Mouse (Mus musculus) hindbrain, embryonic 16.5 days (tissue): Measurements from ENCODE around the gene Gcn1l1. TPM values are rescaled to one million over a fixed set of nuclear protein-coding genes. Genes with fewer than 3 reads are reported as not detected.

Source experiments
- ATAC-seq: fragments of 200-750 bp; cut with Nextera tagmentation; 2 replicates; pipeline ENCODE4 v1.8.0; 2017; ENCODE audit warnings: moderate TSS enrichment, moderate library complexity
- H3K27ac ChIP-seq: fragments of 300-500 bp; sonication (generic); 2 replicates; pipeline ENCODE4 v1.5.1; 2014; ENCODE audit warnings: low read depth, mild to moderate bottlenecking, control low read depth, low read length, moderate library complexity
- H3K27me3 ChIP-seq: fragments of 300-500 bp; sonication (generic); replicated peaks from 2 replicates; pipeline ENCODE4 v1.6.1; 2014; ENCODE audit warnings: low read length; ENCODE audit not compliant: control insufficient read depth, insufficient read depth
- H3K36me3 ChIP-seq: fragments of 300-500 bp; sonication (generic); 2 replicates; pipeline ENCODE4 v1.6.1; 2014; ENCODE audit warnings: mild to moderate bottlenecking, low read length, moderate library complexity, mixed read lengths; ENCODE audit not compliant: control insufficient read depth, insufficient read depth
- H3K4me1 ChIP-seq: fragments of 300-500 bp; sonication (generic); 2 replicates; pipeline ENCODE4 v1.6.1; 2014; ENCODE audit warnings: low read depth, low read length; ENCODE audit not compliant: control insufficient read depth, insufficient read depth
- H3K4me2 ChIP-seq: fragments of 300-500 bp; sonication (generic); 2 replicates; pipeline ENCODE4 v1.6.1; 2014; ENCODE audit warnings: mild to moderate bottlenecking, low read length, control low read depth, moderate library complexity
- H3K4me3 ChIP-seq: fragments of 300-500 bp; sonication (generic); 2 replicates; pipeline ENCODE4 v1.5.1; 2014; ENCODE audit warnings: mild to moderate bottlenecking, low read length, control low read depth, moderate library complexity
- H3K9ac ChIP-seq: fragments of 300-500 bp; sonication (generic); 2 replicates; pipeline ENCODE4 v1.6.1; 2014; ENCODE audit warnings: low read depth, mild to moderate bottlenecking, control low read depth, low read length, moderate library complexity
- H3K9me3 ChIP-seq: fragments of 300-500 bp; sonication (generic); 2 replicates; pipeline ENCODE4 v1.6.1; 2014; ENCODE audit warnings: mild to moderate bottlenecking, low read length, moderate library complexity; ENCODE audit not compliant: control insufficient read depth
- WGBS: fragments of 180-500 bp; shearing (Covaris S2); extraction: QIAGEN DNeasy Blood & Tissue Kit; methylation state at CpG from one replicate; pipeline ENCODE4 v1.1.7; 2014; 5-methylcytosine and 5-hydroxymethylcytosine counted together
- polyA plus RNA-seq: library from polyadenylated mRNA; unstranded; fragments of >200 nt; fragmentation: Nextera tagmentation; extraction: Ambion mirVana; gene quantifications from 2 replicates; pipeline ENCODE4 v1.2.1, GENCODE M21; 2015

The Gcn1l1 gene
- polyA plus RNA-seq, 1 experiment from 2014 or later = 32.2 TPM

DNA sequence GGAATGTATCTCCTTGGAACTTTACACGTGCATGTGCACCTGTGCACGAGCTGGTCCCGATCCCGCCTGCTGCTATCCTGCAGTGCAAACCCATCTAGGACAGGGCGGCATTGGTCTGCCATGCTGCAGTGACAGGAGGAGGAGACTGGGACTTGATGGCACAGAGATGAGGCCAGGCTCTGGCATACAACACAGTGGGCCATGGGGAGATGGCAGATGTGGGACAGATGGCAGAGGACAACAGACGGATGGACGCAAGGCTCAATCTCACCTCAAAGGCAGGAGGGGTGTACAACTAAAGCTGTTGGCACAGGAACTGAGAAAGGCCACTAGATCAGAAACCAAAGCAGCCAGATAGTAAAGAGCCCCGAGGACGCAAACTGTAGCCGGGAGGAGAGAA lies 85.8 kb downstream of the Gcn1l1 start:
- H3K9me3 ChIP-seq = no peaks in the 10 kb centered on the region
- no peak overlapping the region for H3K27ac ChIP-seq
- H3K4me3 ChIP-seq = no peak overlapping the region
- H3K4me2 ChIP-seq = no peak overlapping the region
- no peak overlapping the region for H3K9ac ChIP-seq
- WGBS = 85% methylated on average over 10 of the region's 10 CpGs
- ATAC-seq = no peak
- H3K36me3 ChIP-seq = peaks cover 18% of the 10 kb centered on the region
- H3K27me3 ChIP-seq = no peaks in the 10 kb centered on the region
- peaks cover 9% of the 10 kb centered on the region for H3K4me1 ChIP-seq

DNA sequence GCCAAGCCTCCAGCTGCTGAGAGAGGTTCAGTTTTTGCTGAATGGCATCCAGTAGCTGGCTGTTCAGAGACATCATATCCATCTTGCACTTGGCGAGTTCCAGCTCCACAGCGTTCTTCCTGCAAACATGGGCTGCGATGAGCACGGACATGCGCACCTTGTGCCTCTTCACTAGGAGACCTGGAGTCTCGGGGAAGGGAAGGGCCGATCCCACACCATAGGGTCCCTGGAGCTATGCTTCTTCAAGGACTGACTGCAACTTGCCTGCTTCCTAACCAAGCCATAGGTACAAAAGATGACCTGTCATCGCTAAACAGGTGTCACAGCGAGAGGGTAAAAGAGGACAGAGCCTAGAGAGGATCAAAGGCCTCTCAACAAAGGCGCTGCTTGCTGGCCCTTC lies 86.8 kb downstream of the Gcn1l1 start:
- H3K4me2 ChIP-seq = peak overlapping the region; percentile 73; the same call in 1 of the 2 replicates
- no peaks in the 10 kb centered on the region for H3K9me3 ChIP-seq
- ATAC-seq = no peak
- no peak overlapping the region; the same call in 1 of the 2 replicates for H3K9ac ChIP-seq
- peak overlapping the region; percentile 88 for H3K27ac ChIP-seq
- H3K4me1 ChIP-seq = peaks cover 9% of the 10 kb centered on the region
- H3K27me3 ChIP-seq = no peaks in the 10 kb centered on the region
- H3K36me3 ChIP-seq = peaks cover 12% of the 10 kb centered on the region
- H3K4me3 ChIP-seq = no peak overlapping the region
- WGBS = 90% methylated on average over 10 of the region's 10 CpGs

DNA sequence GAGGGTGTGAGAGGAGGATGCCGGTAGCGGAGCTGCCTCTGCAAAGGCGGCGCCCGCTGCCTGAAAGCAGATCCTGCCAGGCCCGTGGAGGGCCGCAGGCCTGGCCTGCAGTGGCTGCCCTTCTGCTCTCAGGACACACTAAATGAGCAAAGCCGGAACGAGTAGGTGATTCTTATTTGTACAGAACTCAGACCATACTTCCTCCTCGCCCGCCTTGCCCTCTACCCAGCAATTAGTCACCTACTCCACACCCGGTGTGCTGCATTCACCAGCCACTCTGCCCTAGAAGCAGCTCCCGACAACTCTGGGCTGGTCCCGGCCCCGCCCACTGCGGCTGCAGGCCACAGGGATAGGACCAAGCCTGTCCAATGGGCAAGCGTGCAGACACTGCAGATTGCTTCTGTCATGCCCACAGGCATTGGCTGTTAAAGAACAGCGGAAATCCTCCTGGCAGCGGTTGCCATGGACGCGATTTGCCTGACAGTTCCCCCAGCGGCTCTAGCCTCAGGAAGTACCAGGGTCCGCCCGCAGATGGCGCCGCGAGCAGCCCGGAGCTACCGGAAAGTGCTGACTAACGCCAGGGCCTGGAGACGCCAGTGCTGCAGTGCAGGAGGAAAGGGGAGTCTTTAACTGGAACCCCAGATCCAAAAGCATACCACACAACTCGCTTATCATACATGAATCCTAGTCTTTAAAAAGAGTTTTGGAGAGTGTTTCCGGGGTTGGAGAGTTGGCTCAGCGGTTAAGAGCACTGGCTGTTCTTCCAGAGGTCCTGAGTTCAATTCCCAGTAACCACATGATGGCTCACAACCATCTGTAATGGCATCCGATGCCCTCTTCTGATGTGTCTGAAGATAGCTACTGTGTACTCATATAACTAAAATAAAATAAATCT lies 87.9 kb downstream of the Gcn1l1 start:
- Histone ChIP-seq H3K9me3 (no peaks in the 10 kb centered on the region), H3K4me1 (peaks cover 9% of the 10 kb centered on the region), H3K4me3 (peak overlapping the region; percentile 45), H3K4me2 (peak overlapping the region; percentile 73), H3K27me3 (no peaks in the 10 kb centered on the region), H3K27ac (peak overlapping the region; percentile 88), H3K9ac (peak overlapping the region; percentile 68), H3K36me3 (peaks cover 6% of the 10 kb centered on the region)
- peak; percentile 100 for ATAC-seq
- WGBS = 4% methylated on average over 35 of the region's 35 CpGs

DNA sequence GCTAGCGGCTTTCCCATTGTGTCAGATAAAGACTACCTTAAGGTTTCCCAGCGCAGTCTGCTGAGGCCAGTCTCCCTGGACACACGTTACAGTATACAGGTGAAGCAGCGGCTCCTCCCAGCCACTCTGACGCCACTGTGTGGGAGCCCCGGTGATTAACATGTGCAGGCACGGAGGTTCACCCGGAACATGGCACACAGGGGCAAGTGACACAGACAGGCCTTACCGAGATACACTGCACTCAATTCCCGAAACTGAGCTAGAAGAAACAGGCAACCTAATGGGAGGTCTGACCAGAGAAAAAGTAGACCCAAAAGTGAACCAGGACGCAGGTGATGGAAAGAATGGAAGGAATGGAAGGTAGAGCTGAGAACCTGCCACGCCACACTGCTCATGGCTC lies 88.7 kb downstream of the Gcn1l1 start:
- H3K4me3 ChIP-seq = no peak overlapping the region
- H3K9me3 ChIP-seq = no peaks in the 10 kb centered on the region
- no peaks in the 10 kb centered on the region for H3K27me3 ChIP-seq
- H3K36me3 ChIP-seq = peaks cover 2% of the 10 kb centered on the region
- no peak overlapping the region for H3K9ac ChIP-seq
- no peak overlapping the region for H3K4me2 ChIP-seq
- no peak for ATAC-seq
- peaks cover 9% of the 10 kb centered on the region for H3K4me1 ChIP-seq
- WGBS = 90% methylated on average over 12 of the region's 12 CpGs
- H3K27ac ChIP-seq = 0 out of 2 replicates have a peak overlapping the region, but pooled peaks have one; percentile 44

- no peak for ATAC-seq
- no peak overlapping the region for H3K4me3 ChIP-seq
- H3K9ac ChIP-seq = no peak overlapping the region
- H3K9me3 ChIP-seq = no peaks in the 10 kb centered on the region
- 86% methylated on average over 6 of the region's 6 CpGs for WGBS
- H3K27me3 ChIP-seq = no peaks in the 10 kb centered on the region
- H3K4me1 ChIP-seq = peaks cover 9% of the 10 kb centered on the region
- peaks cover 8% of the 10 kb centered on the region for H3K36me3 ChIP-seq
- no peak overlapping the region for H3K27ac ChIP-seq
- no peak overlapping the region for H3K4me2 ChIP-seq
Measured at GRCm38 (mm10) chr5:115656677-115657076, 91.6 kb downstream of the Gcn1l1 start.

DNA sequence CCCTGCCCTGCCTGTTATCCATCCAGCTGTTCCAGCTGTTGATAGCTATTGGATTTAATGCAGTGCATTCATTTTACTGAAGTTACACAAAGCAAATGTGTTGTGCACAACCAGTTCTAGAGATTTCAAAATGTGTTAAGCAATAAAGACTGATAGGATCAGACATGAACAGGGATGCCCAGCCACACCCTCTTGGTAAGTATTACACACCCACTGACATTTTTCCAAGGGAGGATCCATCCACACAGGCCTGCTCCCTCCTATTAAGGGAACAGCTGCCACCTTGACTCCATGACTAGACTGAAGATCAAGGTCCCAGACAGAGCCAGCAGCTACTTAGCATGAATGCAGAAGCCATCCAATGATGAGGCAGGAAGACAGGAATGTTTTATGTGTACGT lies 92.2 kb downstream of the Gcn1l1 start:
- Histone ChIP-seq H3K4me2 (no peak overlapping the region), H3K4me3 (no peak overlapping the region), H3K27ac (no peak overlapping the region), H3K9me3 (no peaks in the 10 kb centered on the region), H3K36me3 (peaks cover 9% of the 10 kb centered on the region), H3K27me3 (no peaks in the 10 kb centered on the region), H3K4me1 (peaks cover 5% of the 10 kb centered on the region), H3K9ac (no peak overlapping the region)
- ATAC-seq = no peak
- WGBS = 82% methylated on average over 1 of the region's 1 CpGs

- Histone ChIP-seq H3K36me3 (peaks cover 12% of the 10 kb centered on the region), H3K9me3 (no peaks in the 10 kb centered on the region), H3K4me1 (no peaks in the 10 kb centered on the region), H3K9ac (no peak overlapping the region; the same call in 1 of the 2 replicates), H3K4me3 (no peak overlapping the region), H3K27me3 (no peaks in the 10 kb centered on the region), H3K27ac (no peak overlapping the region), H3K4me2 (no peak overlapping the region)
- no peak for ATAC-seq
- WGBS = 92% methylated on average over 6 of the region's 6 CpGs
Measured at GRCm38 (mm10) chr5:115658352-115658751, 93.3 kb downstream of the Gcn1l1 start.

GRCm38 (mm10) chr5:115662658-115663057 lies 97.6 kb downstream of the Gcn1l1 start:
- no peaks in the 10 kb centered on the region for H3K27me3 ChIP-seq
- WGBS = 82% methylated on average over 22 of the region's 22 CpGs
- no peaks in the 10 kb centered on the region for H3K4me1 ChIP-seq
- H3K27ac ChIP-seq = no peak overlapping the region
- peaks cover 12% of the 10 kb centered on the region for H3K36me3 ChIP-seq
- no peak overlapping the region for H3K4me2 ChIP-seq
- H3K4me3 ChIP-seq = no peak overlapping the region
- no peak overlapping the region for H3K9ac ChIP-seq
- H3K9me3 ChIP-seq = no peaks in the 10 kb centered on the region
- ATAC-seq = no peak

DNA sequence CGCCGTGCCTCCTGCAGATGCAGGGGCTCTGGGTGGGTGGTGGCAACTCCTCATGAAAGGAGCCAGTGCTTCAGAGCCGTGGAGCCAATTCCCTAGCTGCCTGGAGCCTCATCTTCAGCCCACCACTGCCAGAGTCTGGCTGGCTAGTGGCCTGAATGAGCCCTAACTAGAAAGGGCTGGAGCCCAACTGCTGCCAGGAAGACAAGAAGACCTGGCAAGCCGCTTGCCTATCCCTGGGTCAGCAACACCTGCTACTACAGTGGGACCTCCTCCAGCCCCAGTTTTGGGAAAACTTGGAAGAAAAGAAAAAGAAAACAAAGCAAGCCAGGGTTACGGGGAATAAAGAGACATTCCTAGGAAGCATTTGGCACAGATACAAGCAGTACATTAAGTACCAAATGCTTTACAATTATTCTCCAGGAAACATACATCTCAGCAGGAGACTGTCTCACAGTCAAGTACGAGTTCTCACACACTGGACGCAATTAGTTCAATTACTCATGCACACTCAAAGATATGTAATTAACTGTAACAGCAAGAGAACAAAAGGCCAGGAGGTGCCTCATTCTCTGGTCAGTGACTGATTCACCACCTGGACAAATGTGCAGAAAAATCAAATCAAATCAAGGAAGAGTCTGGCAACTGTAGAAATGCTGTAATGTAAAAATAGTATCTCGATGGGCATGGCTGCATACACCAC lies 101.5 kb downstream of the Gcn1l1 start:
- 48% methylated on average over 8 of the region's 8 CpGs for WGBS
- H3K27ac ChIP-seq = no peak overlapping the region; the same call in 1 of the 2 replicates
- peak; percentile 68; the same call in 1 of the 2 replicates for ATAC-seq
- no peak overlapping the region for H3K9ac ChIP-seq
- no peak overlapping the region for H3K4me2 ChIP-seq
- no peaks in the 10 kb centered on the region for H3K27me3 ChIP-seq
- no peaks in the 10 kb centered on the region for H3K9me3 ChIP-seq
- no peak overlapping the region for H3K4me3 ChIP-seq
- peaks cover 7% of the 10 kb centered on the region; the same call in 1 of the 2 replicates for H3K36me3 ChIP-seq
- no peaks in the 10 kb centered on the region for H3K4me1 ChIP-seq
